Mouse (Mus musculus): ENCODE data around the gene Dthd1. TPM values are rescaled to one million over a fixed set of nuclear protein-coding genes. Genes with fewer than 3 reads are reported as not detected.

Gene Dthd1
- total and polyA plus RNA-seq, 2 experiments from 2014 or later, result 0.57 TPM; not detected in 1

- H3K4me2 ChIP-seq (ENCODE audit: low read depth), result no peak overlapping the region
- no peak for DNase-seq
- no peaks in the 10 kb centered on the region for H3K27me3 ChIP-seq (ENCODE audit: insufficient read depth, low read length)
- no peak overlapping the region for H3K27ac ChIP-seq (ENCODE audit: low read depth, low read length)
- no peak overlapping the region for H3K9ac ChIP-seq
- TF ChIP-seq CTCF (IDR thresholded peaks at IDR 0.05; ENCODE audit: low read depth), result no peak
- H3K36me3 ChIP-seq (ENCODE audit: insufficient read depth), result no peaks in the 10 kb centered on the region
- no peak overlapping the region for H3K4me3 ChIP-seq (ENCODE audit: low read depth, low read length)
- WGBS, result 85% methylated on average over 2 of the region's 2 CpGs
- H3K9me3 ChIP-seq (ENCODE audit: low read length), result no peaks in the 10 kb centered on the region
- no peak for ATAC-seq
- H3K4me1 ChIP-seq (ENCODE audit: insufficient read depth), result no peaks in the 10 kb centered on the region
Measured at GRCm38 (mm10) chr5:62858282-62858681, 44.7 kb downstream of the Dthd1 start.

GRCm38 (mm10) chr5:62864348-62864747 is 50.7 kb downstream of the Dthd1 start:
- no peak for TF ChIP-seq CTCF (IDR thresholded peaks at IDR 0.05; ENCODE audit: low read depth)
- WGBS, result 68% methylated on average over 3 of the region's 3 CpGs
- no peak overlapping the region for H3K9ac ChIP-seq
- DNase-seq, result peak; percentile 31
- H3K9me3 ChIP-seq (ENCODE audit: low read length), result no peaks in the 10 kb centered on the region
- H3K27me3 ChIP-seq (ENCODE audit: insufficient read depth, low read length), result no peaks in the 10 kb centered on the region
- H3K4me1 ChIP-seq (ENCODE audit: insufficient read depth), result no peaks in the 10 kb centered on the region
- H3K4me3 ChIP-seq (ENCODE audit: low read depth, low read length), result no peak overlapping the region
- no peak overlapping the region for H3K4me2 ChIP-seq (ENCODE audit: low read depth)
- ATAC-seq, result peak; percentile 87
- H3K27ac ChIP-seq (ENCODE audit: low read depth, low read length), result no peak overlapping the region
- H3K36me3 ChIP-seq (ENCODE audit: insufficient read depth), result no peaks in the 10 kb centered on the region

GRCm38 (mm10) chr5:62867003-62867402 is 53.4 kb downstream of the Dthd1 start:
- H3K4me3 ChIP-seq (ENCODE audit: low read depth, low read length), result no peak overlapping the region
- no peak for TF ChIP-seq CTCF (IDR thresholded peaks at IDR 0.05; ENCODE audit: low read depth)

GRCm38 (mm10) chr5:62879530-62879929 is 65.9 kb downstream of the Dthd1 start:
- no peak for TF ChIP-seq CTCF (IDR thresholded peaks at IDR 0.05; ENCODE audit: low read depth)
- Histone ChIP-seq H3K9me3 (ENCODE audit: low read length) (no peaks in the 10 kb centered on the region), H3K4me3 (ENCODE audit: low read depth, low read length) (no peak overlapping the region), H3K4me1 (ENCODE audit: insufficient read depth) (no peaks in the 10 kb centered on the region), H3K4me2 (ENCODE audit: low read depth) (no peak overlapping the region), H3K27me3 (ENCODE audit: insufficient read depth, low read length) (no peaks in the 10 kb centered on the region), H3K27ac (ENCODE audit: low read depth, low read length) (no peak overlapping the region), H3K9ac (no peak overlapping the region), H3K36me3 (ENCODE audit: insufficient read depth) (no peaks in the 10 kb centered on the region)
- DNase-seq (no peak), ATAC-seq (no peak)
- WGBS, result 47% methylated on average over 1 of the region's 1 CpGs

More at GRCm38 (mm10) chr5:62867003-62867402, 53.4 kb downstream of the Dthd1 start:
- Histone ChIP-seq H3K9ac (no peak overlapping the region), H3K4me1 (ENCODE audit: insufficient read depth) (no peaks in the 10 kb centered on the region), H3K27me3 (ENCODE audit: insufficient read depth, low read length) (no peaks in the 10 kb centered on the region), H3K36me3 (ENCODE audit: insufficient read depth) (no peaks in the 10 kb centered on the region), H3K27ac (ENCODE audit: low read depth, low read length) (no peak overlapping the region), H3K9me3 (ENCODE audit: low read length) (no peaks in the 10 kb centered on the region), H3K4me2 (ENCODE audit: low read depth) (no peak overlapping the region)
- DNase-seq, result no peak
- no peak for ATAC-seq

- Histone ChIP-seq H3K9ac (no peak overlapping the region), H3K4me3 (ENCODE audit: low read depth, low read length) (no peak overlapping the region), H3K36me3 (ENCODE audit: insufficient read depth) (no peaks in the 10 kb centered on the region), H3K4me2 (ENCODE audit: low read depth) (no peak overlapping the region), H3K27ac (ENCODE audit: low read depth, low read length) (no peak overlapping the region), H3K4me1 (ENCODE audit: insufficient read depth) (no peaks in the 10 kb centered on the region), H3K27me3 (ENCODE audit: insufficient read depth, low read length) (no peaks in the 10 kb centered on the region), H3K9me3 (ENCODE audit: low read length) (no peaks in the 10 kb centered on the region)
- DNase-seq (peak; percentile 79), ATAC-seq (peak; percentile 84)
- 64% methylated on average over 3 of the region's 3 CpGs for WGBS
- peak; percentile 88 for TF ChIP-seq CTCF (IDR thresholded peaks at IDR 0.05; ENCODE audit: low read depth)
Measured at GRCm38 (mm10) chr5:62895326-62895725, 81.7 kb downstream of the Dthd1 start.

- Histone ChIP-seq H3K4me2 (ENCODE audit: low read depth) (no peak overlapping the region), H3K9me3 (ENCODE audit: low read length) (no peaks in the 10 kb centered on the region), H3K4me3 (ENCODE audit: low read depth, low read length) (no peak overlapping the region), H3K27ac (ENCODE audit: low read depth, low read length) (no peak overlapping the region), H3K36me3 (ENCODE audit: insufficient read depth) (no peaks in the 10 kb centered on the region), H3K27me3 (ENCODE audit: insufficient read depth, low read length) (no peaks in the 10 kb centered on the region), H3K4me1 (ENCODE audit: insufficient read depth) (no peaks in the 10 kb centered on the region), H3K9ac (no peak overlapping the region)
- ATAC-seq (no peak; the same call in 1 of the 2 replicates), DNase-seq (peak; percentile 41)
- 73% methylated on average over 2 of the region's 2 CpGs for WGBS
- TF ChIP-seq CTCF (IDR thresholded peaks at IDR 0.05; ENCODE audit: low read depth), result peak; percentile 64
Measured at GRCm38 (mm10) chr5:62906954-62907353, 93.3 kb downstream of the Dthd1 start.

GRCm38 (mm10) chr5:62909074-62909473 is 95.5 kb downstream of the Dthd1 start:
- no peak for ATAC-seq
- no peak for TF ChIP-seq CTCF (IDR thresholded peaks at IDR 0.05; ENCODE audit: low read depth)
- H3K27ac ChIP-seq (ENCODE audit: low read depth, low read length), result no peak overlapping the region
- WGBS, result 82% methylated on average over 5 of the region's 5 CpGs
- no peak overlapping the region for H3K9ac ChIP-seq
- H3K4me2 ChIP-seq (ENCODE audit: low read depth), result no peak overlapping the region
- no peak for DNase-seq
- no peaks in the 10 kb centered on the region for H3K36me3 ChIP-seq (ENCODE audit: insufficient read depth)
- H3K4me3 ChIP-seq (ENCODE audit: low read depth, low read length), result no peak overlapping the region
- no peaks in the 10 kb centered on the region for H3K27me3 ChIP-seq (ENCODE audit: insufficient read depth, low read length)
- no peaks in the 10 kb centered on the region for H3K4me1 ChIP-seq (ENCODE audit: insufficient read depth)
- H3K9me3 ChIP-seq (ENCODE audit: low read length), result no peaks in the 10 kb centered on the region

GRCm38 (mm10) chr5:62924616-62925015 is 111.0 kb downstream of the Dthd1 start:
- DNase-seq (no peak), ATAC-seq (no peak)
- no peak for TF ChIP-seq CTCF (IDR thresholded peaks at IDR 0.05; ENCODE audit: low read depth)
- Histone ChIP-seq H3K4me2 (ENCODE audit: low read depth) (no peak overlapping the region), H3K4me3 (ENCODE audit: low read depth, low read length) (no peak overlapping the region), H3K27ac (ENCODE audit: low read depth, low read length) (no peak overlapping the region), H3K27me3 (ENCODE audit: insufficient read depth, low read length) (no peaks in the 10 kb centered on the region), H3K4me1 (ENCODE audit: insufficient read depth) (no peaks in the 10 kb centered on the region), H3K9ac (no peak overlapping the region), H3K9me3 (ENCODE audit: low read length) (no peaks in the 10 kb centered on the region), H3K36me3 (ENCODE audit: insufficient read depth) (no peaks in the 10 kb centered on the region)

Other genes with a start within 250 kb of the Dthd1 start
- 18.8 and 22.2 TPM in 2 replicates for gene Arap2, start 47.7 kb upstream of the Dthd1 start, total RNA-seq (2014; rRNA removed)
- 6.8 and 8.4 TPM in 2 replicates for gene Arap2, start 47.7 kb upstream of the Dthd1 start, polyA plus RNA-seq (2015; fragmentation: Nextera tagmentation; extraction: Ambion mirVana)